Mouse (Mus musculus): ENCODE measurements around the gene Cd46.

- TF ChIP-seq CTCF (IDR thresholded peaks at IDR 0.05; ENCODE audit: borderline replicate concordance, insufficient read depth, low read depth, low read length), result no peak
- TF ChIP-seq POLR2A (IDR thresholded peaks at IDR 0.05; ENCODE audit: borderline replicate concordance, insufficient read depth, low read length), result no peak
Observed at GRCm38 (mm10) chr1:195082142-195082541, 9.9 kb downstream of the Cd46 start.

Measured in cerebellum, adult 2 months (tissue).